Mouse (Mus musculus): ENCODE data around the gene Ank.

The Ank gene

DNA sequence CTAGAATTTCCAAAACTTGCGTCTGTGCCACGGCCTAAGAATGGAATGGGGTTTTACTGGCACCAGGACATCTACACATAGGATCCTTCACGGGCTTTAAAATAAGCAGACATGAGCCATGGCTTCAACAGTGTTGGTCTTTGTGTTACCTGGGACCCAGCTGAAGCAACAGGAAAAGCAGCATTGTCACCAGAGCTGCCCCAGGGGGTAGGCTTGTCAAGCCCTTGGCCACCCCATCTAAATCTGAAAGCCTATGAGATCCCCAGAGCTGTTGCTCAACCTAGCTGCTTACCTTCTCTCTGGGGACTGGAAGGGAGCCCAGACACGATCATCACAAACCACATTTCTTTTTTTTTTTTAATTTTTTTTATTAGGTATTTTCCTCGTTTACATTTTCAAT lies 31.6 kb downstream of the Ank start:
- DNase-seq, result no peak

GRCm38 (mm10) chr15:27500390-27500789 lies 33.9 kb downstream of the Ank start:
- DNase-seq, result no peak

- DNase-seq, result no peak
Measured at GRCm38 (mm10) chr15:27502338-27502737, 35.9 kb downstream of the Ank start.

- no peak for DNase-seq
Measured at GRCm38 (mm10) chr15:27503221-27503620, 36.7 kb downstream of the Ank start.

- no peak for DNase-seq
Measured at GRCm38 (mm10) chr15:27503801-27504730, 37.6 kb downstream of the Ank start.

DNA sequence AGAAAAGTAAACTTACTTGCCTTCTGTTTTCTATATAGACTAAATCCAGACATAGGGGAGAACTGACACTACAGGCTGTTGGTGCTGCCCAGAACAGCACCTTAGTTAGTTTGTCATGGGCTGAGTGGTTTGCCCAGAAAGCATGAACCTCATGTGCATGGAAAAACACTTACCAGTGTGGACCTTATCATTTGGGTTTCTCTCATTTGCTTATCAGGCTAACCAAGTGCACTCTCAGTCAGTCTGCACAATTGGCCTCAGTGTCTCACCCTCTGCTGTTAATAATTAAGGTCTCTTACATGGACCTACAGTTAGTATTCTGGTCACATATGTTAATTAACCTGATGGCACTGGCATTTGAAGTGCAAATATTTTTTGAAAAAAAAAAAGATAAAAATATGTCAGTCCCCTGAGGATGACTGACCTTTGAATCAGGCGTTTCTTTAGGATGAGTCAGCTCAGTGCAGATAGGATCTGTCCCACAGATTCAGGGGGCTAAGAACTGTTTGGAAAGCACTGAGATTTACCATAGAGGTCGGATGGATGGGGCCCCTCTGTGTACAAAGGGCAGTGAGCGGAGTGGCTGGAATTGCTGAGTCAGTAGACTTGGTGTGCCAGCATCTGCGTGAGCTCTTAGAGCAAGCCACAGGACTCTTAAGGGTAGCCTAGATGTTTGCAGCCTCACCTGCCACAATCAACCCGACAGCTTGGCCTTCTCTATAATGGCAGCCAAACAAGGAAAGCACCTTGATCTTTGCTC lies 39.8 kb downstream of the Ank start:
- no peak for DNase-seq

GRCm38 (mm10) chr15:27506893-27507596 lies 40.6 kb downstream of the Ank start:
- no peak for DNase-seq

GRCm38 (mm10) chr15:27508169-27508568 lies 41.7 kb downstream of the Ank start:
- DNase-seq, result no peak

DNA sequence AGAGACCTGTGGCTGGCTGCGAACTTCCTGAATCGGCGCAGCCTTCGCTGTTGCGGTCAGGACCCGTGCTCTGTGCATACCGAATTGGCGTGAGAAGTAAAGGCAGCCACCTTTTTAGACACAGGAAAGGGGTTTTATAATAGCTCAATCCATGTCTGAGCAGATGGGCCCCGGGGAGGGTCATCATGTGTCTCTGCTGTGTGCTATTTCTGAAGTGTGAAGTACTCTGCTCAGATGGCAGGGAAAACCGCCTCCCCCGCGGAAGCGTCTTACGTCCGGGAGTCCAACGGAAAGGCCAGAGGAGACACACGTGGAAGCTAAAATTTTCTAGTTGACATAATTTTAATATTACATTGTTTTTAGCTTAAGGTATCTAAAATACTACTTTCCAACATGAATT lies 42.5 kb downstream of the Ank start:
- no peak for DNase-seq

- DNase-seq, result no peak
Measured at GRCm38 (mm10) chr15:27516927-27517326, 50.5 kb downstream of the Ank start.

DNA sequence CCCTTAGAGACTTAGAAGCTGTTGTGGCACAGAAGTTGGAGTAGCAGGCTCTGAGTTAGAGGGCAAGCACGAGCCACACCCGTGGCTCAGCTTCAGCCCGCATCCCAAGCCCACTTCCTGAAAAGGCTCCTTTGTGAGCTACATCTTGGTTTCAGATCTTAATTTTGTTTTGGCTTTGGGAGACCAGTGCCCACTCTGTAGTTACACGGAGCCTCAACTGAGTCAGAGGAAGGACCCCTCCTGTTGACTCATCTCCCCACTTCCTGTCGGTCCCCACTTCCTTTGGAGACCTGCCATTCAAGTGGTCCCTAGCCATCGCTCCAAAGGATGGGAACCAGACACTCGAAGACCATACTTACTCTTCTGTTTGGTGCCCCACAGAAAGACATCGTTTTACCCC lies 51.5 kb downstream of the Ank start:
- no peak for DNase-seq

- no peak for DNase-seq
Measured at GRCm38 (mm10) chr15:27519857-27520256, 53.4 kb downstream of the Ank start.

GRCm38 (mm10) chr15:27525233-27526005 lies 58.9 kb downstream of the Ank start:
- DNase-seq, result no peak

GRCm38 (mm10) chr15:27528896-27529295 lies 62.4 kb downstream of the Ank start:
- DNase-seq, result no peak

GRCm38 (mm10) chr15:27530023-27530422 lies 63.5 kb downstream of the Ank start:
- DNase-seq, result no peak

- no peak for DNase-seq
Measured at GRCm38 (mm10) chr15:27533036-27533435, 66.6 kb downstream of the Ank start.

- DNase-seq, result no peak
Measured at GRCm38 (mm10) chr15:27535681-27536080, 69.2 kb downstream of the Ank start.

GRCm38 (mm10) chr15:27536186-27536585 lies 69.7 kb downstream of the Ank start:
- DNase-seq, result no peak

- DNase-seq, result no peak
Measured at GRCm38 (mm10) chr15:27536771-27537170, 70.3 kb downstream of the Ank start.

DNA sequence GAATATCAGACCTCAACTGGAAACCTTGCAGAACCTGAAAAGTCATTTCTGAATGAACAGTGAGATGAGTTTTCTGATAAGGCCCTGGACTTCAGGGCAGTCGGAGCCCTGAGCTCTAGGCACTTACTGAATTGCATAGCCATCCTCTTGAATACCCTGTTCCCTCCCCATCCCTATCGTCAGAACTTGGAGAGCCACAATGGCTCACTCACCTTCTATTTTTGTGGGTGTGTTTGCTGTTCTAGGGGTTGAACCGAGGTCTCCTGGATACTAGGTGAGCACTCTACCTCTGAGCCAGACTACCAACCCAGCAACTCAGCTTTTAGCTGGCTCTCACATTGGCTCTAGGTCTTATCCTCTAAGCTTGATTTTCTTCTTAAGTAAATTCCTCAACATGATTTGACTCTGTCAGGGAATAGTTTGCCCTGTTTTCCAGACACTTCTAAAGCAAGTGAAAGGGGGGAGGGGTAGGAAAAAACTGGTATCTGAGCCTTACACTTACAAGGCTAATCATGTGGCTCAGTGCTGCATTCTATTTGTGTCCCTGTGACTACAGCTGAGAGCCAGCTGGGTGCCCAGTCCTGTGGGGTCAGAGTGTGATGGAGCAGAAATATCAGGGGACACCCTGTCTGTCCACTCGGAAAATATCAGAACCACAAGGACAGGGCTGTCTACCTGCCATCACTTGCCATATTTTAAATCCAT lies 71.2 kb downstream of the Ank start:
- no peak for DNase-seq

DNA sequence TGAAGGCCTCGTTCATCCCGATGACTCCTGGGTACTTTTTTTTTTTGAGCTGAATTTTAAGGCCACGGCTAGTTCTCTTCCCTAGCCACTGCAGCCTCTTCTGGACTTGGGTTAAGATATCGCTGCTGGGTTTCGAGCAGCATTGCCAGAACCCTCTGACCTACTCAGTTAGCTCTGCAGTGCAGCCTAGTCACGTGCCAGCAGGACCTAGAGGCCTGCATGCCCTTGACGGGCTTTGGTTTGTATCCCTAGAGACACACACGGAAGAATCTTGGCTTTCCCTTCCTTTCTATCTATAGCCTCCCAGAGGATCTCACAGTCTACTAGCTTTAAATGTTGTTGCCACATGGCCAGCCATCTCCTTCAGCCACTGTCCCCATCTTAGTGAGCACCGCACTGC lies 73.3 kb downstream of the Ank start:
- no peak for DNase-seq

GRCm38 (mm10) chr15:27545203-27545602 lies 78.7 kb downstream of the Ank start:
- no peak for DNase-seq
